Mouse (Mus musculus): ENCODE data around the gene Nt5dc3.

Nt5dc3 gene

GRCm38 (mm10) chr10:86778398-86779116, at the start of gene Nt5dc3:
Gene Nt5dc3, plus strand, starts transcription at chr10:86779005.
- DNase-seq = peak; percentile 97 to 98

GRCm38 (mm10) chr10:86730823-86731499, 47.8 kb upstream of the Nt5dc3 start:
- peak; percentile 76 to 86 for DNase-seq

- DNase-seq = no peak
Observed at GRCm38 (mm10) chr10:86731500-86731863, 47.3 kb upstream of the Nt5dc3 start.

GRCm38 (mm10) chr10:86735036-86735435, 43.8 kb upstream of the Nt5dc3 start:
- DNase-seq = no peak

GRCm38 (mm10) chr10:86742918-86743317, 35.9 kb upstream of the Nt5dc3 start:
- DNase-seq = no peak

- DNase-seq = no peak
Observed at GRCm38 (mm10) chr10:86744306-86744705, 34.5 kb upstream of the Nt5dc3 start.

GRCm38 (mm10) chr10:86755816-86756502, 22.8 kb upstream of the Nt5dc3 start:
- no peak for DNase-seq

GRCm38 (mm10) chr10:86757724-86758123, 21.1 kb upstream of the Nt5dc3 start:
- DNase-seq = no peak

- DNase-seq = no peak
Observed at GRCm38 (mm10) chr10:86758211-86758610, 20.6 kb upstream of the Nt5dc3 start.

GRCm38 (mm10) chr10:86761236-86761635, 17.6 kb upstream of the Nt5dc3 start:
- DNase-seq = no peak

- no peak for DNase-seq
Observed at GRCm38 (mm10) chr10:86761722-86762383, 17.0 kb upstream of the Nt5dc3 start.

- DNase-seq = no peak
Observed at GRCm38 (mm10) chr10:86762384-86762730, 16.4 kb upstream of the Nt5dc3 start.

GRCm38 (mm10) chr10:86763672-86764071, 15.1 kb upstream of the Nt5dc3 start, which contains the start of gene Gm49358:
Gene Gm49358, plus strand, starts transcription at chr10:86763972.
- DNase-seq = no peak

GRCm38 (mm10) chr10:86765344-86765966, 13.3 kb upstream of the Nt5dc3 start:
- DNase-seq = no peak

- no peak for DNase-seq
Observed at GRCm38 (mm10) chr10:86769216-86769615, 9.6 kb upstream of the Nt5dc3 start.

GRCm38 (mm10) chr10:86769797-86770196, 9.0 kb upstream of the Nt5dc3 start:
- no peak for DNase-seq

GRCm38 (mm10) chr10:86771701-86772100, 7.1 kb upstream of the Nt5dc3 start:
- no peak for DNase-seq

GRCm38 (mm10) chr10:86772231-86772631, 6.6 kb upstream of the Nt5dc3 start:
- no peak for DNase-seq

- DNase-seq = no peak
Observed at GRCm38 (mm10) chr10:86773360-86773759, 5.4 kb upstream of the Nt5dc3 start.

- no peak for DNase-seq
Observed at GRCm38 (mm10) chr10:86776281-86776680, 2.5 kb upstream of the Nt5dc3 start.

GRCm38 (mm10) chr10:86777614-86778319, 1.0 kb upstream of the Nt5dc3 start:
- DNase-seq = no peak

GRCm38 (mm10) chr10:86779117-86779755, 431 bp downstream of the Nt5dc3 start:
- peak; percentile 35 to 46 for DNase-seq
